Mouse (Mus musculus) olfactory bulb, adult 2 months (tissue): Measurements from ENCODE around the gene Nlrp3.

Experiments used
- CTCF ChIP-seq: fragments of 200-500 bp; IDR thresholded peaks from 2 replicates; pipeline ENCODE4 v1.5.1; 2012; ENCODE audit warnings: low read depth, mild to moderate bottlenecking, low read length, moderate library complexity; ENCODE audit not compliant: insufficient read depth
- POLR2A ChIP-seq: fragments of 200-500 bp; IDR thresholded peaks from 2 replicates; pipeline ENCODE4 v1.6.1; 2012; ENCODE audit warnings: mild to moderate bottlenecking, low read depth, low read length, moderate library complexity; ENCODE audit not compliant: insufficient read depth

DNA sequence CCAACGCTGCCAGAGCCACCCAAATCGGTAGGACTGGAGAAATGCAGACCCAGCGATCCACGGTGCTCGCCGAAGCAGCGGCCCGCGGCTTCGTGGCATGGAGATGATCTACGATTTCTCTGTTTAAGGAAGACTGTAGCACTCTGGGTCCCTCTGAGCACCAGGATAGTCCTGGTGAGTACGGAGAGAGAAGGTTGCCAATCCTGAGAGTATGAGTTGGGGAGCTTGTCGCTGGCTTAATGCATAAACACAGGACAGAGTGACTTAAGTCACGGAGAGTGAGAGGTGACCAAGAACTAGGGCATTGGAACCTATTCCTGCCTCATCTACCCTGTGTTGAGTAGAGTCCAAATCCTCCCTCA, 34.7 kb upstream of the Nlrp3 start:
- TF ChIP-seq POLR2A (no peak), CTCF (no peak)
